Mouse (Mus musculus): Measurements from ENCODE around the gene Nelfcd. TPM values are rescaled to one million over a fixed set of nuclear protein-coding genes. Genes with fewer than 3 reads are reported as not detected.

The Nelfcd gene
- polyA plus RNA-seq, 1 experiment, result 44.9 TPM

GRCm38 (mm10) chr2:174410222-174410621 lies 5.4 kb upstream of the Nelfcd start:
- WGBS, result 64% methylated on average over 2 of the region's 2 CpGs

GRCm38 (mm10) chr2:174413127-174413526 lies 2.5 kb upstream of the Nelfcd start:
- no peak overlapping the region for H3K4me3 ChIP-seq (replicated peaks; ENCODE audit: extremely low read depth, low read depth, low read length)
- DNase-seq, result no peak
- no peaks in the 10 kb centered on the region for H3K4me1 ChIP-seq (ENCODE audit: control insufficient read depth, insufficient read depth, low read length)
- TF ChIP-seq CTCF (IDR thresholded peaks at IDR 0.05; ENCODE audit: insufficient read depth, low read length) (no peak), POLR2A (IDR thresholded peaks at IDR 0.05; ENCODE audit: borderline replicate concordance, extremely low read depth, low read depth, low read length) (no peak)
- 72% methylated on average over 7 of the region's 7 CpGs for WGBS

More at GRCm38 (mm10) chr2:174410222-174410621, 5.4 kb upstream of the Nelfcd start:
- Histone ChIP-seq H3K4me3 (replicated peaks; ENCODE audit: extremely low read depth, low read depth, low read length) (no peak overlapping the region), H3K4me1 (ENCODE audit: control insufficient read depth, insufficient read depth, low read length) (no peaks in the 10 kb centered on the region)
- DNase-seq, result no peak
- TF ChIP-seq CTCF (IDR thresholded peaks at IDR 0.05; ENCODE audit: insufficient read depth, low read length) (no peak), POLR2A (IDR thresholded peaks at IDR 0.05; ENCODE audit: borderline replicate concordance, extremely low read depth, low read depth, low read length) (no peak)

GRCm38 (mm10) chr2:174415001-174415730 lies 438 bp upstream of the Nelfcd start:
- H3K4me1 ChIP-seq (ENCODE audit: control insufficient read depth, insufficient read depth, low read length), result no peaks in the 10 kb centered on the region
- TF ChIP-seq CTCF (IDR thresholded peaks at IDR 0.05; ENCODE audit: insufficient read depth, low read length), result no peak

DNA sequence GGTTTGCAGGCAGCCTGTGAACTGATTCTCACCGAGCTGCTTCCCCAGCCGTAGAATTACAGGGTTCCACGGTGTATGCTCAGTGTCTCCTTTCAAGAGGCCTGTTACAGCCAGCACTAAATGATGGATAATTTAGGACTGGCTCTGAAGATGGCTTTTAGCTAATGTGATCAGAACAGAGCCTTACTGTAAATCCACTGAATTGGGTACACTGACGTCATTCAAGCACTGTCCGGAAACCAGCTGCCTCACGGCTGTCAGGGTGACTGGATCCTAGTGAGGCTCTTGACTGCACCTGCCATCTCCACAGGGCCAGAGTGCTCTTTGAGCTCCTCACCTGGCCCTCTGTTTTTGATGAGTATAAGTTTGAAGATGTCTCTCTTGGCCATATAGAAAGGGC lies 5.5 kb downstream of the Nelfcd start:
- DNase-seq, result no peak
- Histone ChIP-seq H3K4me1 (ENCODE audit: control insufficient read depth, insufficient read depth, low read length) (no peaks in the 10 kb centered on the region), H3K4me3 (replicated peaks; ENCODE audit: extremely low read depth, low read depth, low read length) (no peak overlapping the region)
- 90% methylated on average over 6 of the region's 6 CpGs for WGBS
- TF ChIP-seq CTCF (IDR thresholded peaks at IDR 0.05; ENCODE audit: insufficient read depth, low read length) (no peak), POLR2A (IDR thresholded peaks at IDR 0.05; ENCODE audit: borderline replicate concordance, extremely low read depth, low read depth, low read length) (no peak)

More at GRCm38 (mm10) chr2:174415001-174415730, 438 bp upstream of the Nelfcd start:
- H3K4me3 ChIP-seq (replicated peaks; ENCODE audit: extremely low read depth, low read depth, low read length), result no peak overlapping the region
- 42% methylated on average over 18 of the region's 18 CpGs for WGBS
- no peak for DNase-seq

DNA sequence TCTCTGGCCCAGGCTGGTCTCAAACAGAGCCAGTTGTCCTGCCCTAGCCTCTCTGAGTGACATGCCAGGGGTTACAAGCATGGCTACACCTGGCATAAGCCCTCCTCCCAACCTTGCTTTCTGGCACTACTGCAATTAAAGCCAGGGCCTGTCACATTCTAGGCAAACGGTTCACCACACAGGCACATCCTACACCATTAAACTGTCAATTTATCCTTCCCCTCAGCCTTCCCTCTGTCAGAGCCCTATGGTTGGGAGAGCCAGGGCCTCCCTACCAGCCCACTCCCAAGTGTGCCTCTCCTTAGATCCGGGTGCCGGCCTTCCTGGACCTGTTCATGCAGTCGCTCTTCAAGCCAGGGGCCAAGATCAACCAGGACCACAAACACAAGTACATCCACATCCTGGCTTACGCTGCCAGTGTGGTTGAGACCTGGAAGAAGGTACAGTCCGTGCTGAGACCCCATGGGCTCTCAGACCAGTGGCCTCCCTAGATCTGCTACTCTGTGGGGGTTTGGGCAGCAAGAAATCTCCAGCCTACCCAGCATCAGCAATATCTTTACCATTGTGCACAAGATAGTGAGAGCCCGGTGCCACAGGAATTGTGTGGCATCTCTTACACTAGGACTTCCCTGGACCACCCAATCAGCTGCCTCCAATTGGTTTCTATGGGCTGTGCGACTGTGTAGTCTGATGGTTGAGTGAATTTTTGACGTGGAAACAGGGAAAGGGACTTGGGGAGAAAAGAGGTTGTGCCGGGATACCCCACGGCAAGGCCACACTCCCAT lies 8.9 kb downstream of the Nelfcd start:
- no peaks in the 10 kb centered on the region for H3K4me1 ChIP-seq (ENCODE audit: control insufficient read depth, insufficient read depth, low read length)
- H3K4me3 ChIP-seq (replicated peaks; ENCODE audit: extremely low read depth, low read depth, low read length), result no peak overlapping the region
- TF ChIP-seq CTCF (IDR thresholded peaks at IDR 0.05; ENCODE audit: insufficient read depth, low read length), result no peak
- no peak for TF ChIP-seq POLR2A (IDR thresholded peaks at IDR 0.05; ENCODE audit: borderline replicate concordance, extremely low read depth, low read depth, low read length)
- 88% methylated on average over 11 of the region's 11 CpGs for WGBS
- no peak for DNase-seq

DNA sequence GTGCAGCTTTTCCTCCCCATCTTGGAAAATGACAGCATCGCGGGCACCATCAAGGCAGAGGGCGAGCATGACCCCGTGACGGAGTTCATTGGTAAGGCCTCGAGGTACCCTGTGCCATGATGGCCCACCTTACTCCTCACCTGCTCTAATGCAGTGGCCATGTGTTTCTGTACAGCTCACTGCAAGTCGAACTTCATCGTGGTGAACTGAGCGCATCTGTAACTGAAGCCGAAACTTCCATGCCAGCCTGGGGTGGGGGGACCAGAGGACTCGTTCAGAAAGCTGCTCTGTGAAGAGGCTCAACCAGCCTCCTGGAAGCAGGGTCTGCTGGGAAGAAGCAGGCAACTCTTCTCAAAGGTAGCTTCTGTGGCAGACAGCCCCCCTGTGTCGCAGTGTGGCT lies 11.3 kb downstream of the Nelfcd start:
- TF ChIP-seq POLR2A (IDR thresholded peaks at IDR 0.05; ENCODE audit: borderline replicate concordance, extremely low read depth, low read depth, low read length) (no peak), CTCF (IDR thresholded peaks at IDR 0.05; ENCODE audit: insufficient read depth, low read length) (no peak)
- 88% methylated on average over 12 of the region's 12 CpGs for WGBS
- H3K4me3 ChIP-seq (replicated peaks; ENCODE audit: extremely low read depth, low read depth, low read length), result no peak overlapping the region
- no peak for DNase-seq
- H3K4me1 ChIP-seq (ENCODE audit: control insufficient read depth, insufficient read depth, low read length), result no peaks in the 10 kb centered on the region

DNA sequence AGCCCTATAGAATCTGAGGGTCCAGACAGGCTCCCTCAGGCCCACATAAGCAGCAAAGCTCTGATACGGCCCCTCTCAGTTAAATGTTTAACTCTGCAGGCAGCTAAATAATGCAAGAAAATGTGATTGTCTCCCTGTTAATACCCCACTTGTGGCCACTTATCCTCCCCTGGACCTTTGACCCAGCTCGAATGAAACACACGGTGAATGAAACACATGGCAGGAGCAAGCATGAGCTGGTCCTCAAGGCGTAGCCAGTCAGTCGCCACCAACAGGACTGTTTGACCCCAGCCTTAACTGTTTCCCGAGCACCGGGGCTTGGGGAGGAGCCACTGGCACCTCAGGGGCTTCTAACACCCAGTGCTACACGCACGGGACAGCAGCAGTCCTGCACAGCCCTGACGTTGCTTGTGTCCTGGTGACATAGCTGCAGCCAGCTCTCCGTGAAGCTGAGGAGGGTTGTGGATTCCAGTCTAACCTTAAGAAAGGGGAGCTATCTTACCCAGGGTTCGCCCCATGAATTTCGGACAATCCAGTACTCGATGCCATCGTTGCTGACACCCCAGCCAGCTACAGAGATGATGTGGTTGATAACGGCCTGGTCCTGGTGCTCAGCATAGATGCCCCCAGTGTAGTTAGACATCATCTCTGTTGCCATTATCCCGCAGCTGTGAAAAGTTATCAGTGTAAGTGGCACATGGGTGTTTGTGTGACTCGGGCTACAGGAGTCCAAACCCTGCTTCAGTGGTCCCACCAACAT lies 12.7 kb downstream of the Nelfcd start:
- DNase-seq, result no peak
- TF ChIP-seq CTCF (IDR thresholded peaks at IDR 0.05; ENCODE audit: insufficient read depth, low read length), result no peak
- TF ChIP-seq POLR2A (IDR thresholded peaks at IDR 0.05; ENCODE audit: borderline replicate concordance, extremely low read depth, low read depth, low read length), result no peak
- Histone ChIP-seq H3K4me1 (ENCODE audit: control insufficient read depth, insufficient read depth, low read length) (no peaks in the 10 kb centered on the region), H3K4me3 (replicated peaks; ENCODE audit: extremely low read depth, low read depth, low read length) (no peak overlapping the region)
- 78% methylated on average over 18 of the region's 18 CpGs for WGBS

DNA sequence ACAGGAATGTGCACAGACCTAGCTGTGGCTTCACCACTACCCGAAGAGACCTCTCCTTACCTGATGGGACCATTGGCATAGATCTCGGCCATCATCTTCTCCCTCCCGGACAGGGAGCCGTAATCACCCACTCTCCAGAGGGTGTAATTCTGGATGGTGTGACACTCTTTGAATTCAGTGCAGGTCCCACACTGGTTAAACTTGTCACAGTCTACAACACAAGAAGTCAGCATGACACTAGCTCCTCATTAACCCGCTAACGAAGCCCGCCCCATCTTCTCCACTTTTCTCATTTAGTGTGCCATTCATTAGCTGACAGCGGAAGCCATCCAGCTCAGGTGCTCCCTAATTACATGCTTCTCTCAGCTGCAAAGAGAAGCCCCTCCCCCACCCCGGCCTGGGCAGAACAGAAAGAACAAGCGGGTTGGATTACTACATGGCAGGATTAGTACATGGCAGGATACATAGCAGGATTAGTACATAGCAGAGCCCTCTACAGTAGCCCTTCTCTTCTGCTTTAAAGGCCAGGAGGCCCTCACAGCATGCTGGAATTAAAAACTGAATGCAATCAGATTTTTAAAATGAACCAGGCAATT lies 13.5 kb downstream of the Nelfcd start:
- Histone ChIP-seq H3K4me3 (replicated peaks; ENCODE audit: extremely low read depth, low read depth, low read length) (no peak overlapping the region), H3K4me1 (ENCODE audit: control insufficient read depth, insufficient read depth, low read length) (no peaks in the 10 kb centered on the region)
- WGBS, result 91% methylated on average over 10 of the region's 10 CpGs
- TF ChIP-seq CTCF (IDR thresholded peaks at IDR 0.05; ENCODE audit: insufficient read depth, low read length), result no peak
- no peak for TF ChIP-seq POLR2A (IDR thresholded peaks at IDR 0.05; ENCODE audit: borderline replicate concordance, extremely low read depth, low read depth, low read length)
- DNase-seq, result no peak

DNA sequence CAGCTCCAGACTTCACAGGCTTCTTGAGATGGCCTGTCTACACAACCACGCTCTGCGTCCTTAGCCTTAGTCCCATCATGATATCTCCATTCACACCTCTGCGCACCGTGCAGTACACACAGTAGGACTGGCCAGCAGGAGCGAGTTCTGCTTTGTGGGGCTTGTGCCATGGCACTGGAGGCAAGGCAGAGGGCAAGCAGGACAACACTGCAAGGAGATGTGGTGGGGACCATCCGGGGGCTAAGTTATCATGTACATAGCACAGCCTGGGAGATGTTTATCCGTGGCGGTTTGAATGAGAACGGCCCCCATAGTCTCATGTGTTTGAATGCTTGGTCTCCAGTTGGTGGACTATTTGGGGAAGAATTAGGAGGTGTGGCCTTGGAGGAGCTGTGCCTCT lies 19.3 kb downstream of the Nelfcd start:
- TF ChIP-seq POLR2A (IDR thresholded peaks at IDR 0.05; ENCODE audit: borderline replicate concordance, extremely low read depth, low read depth, low read length), result no peak
- no peak for TF ChIP-seq CTCF (IDR thresholded peaks at IDR 0.05; ENCODE audit: insufficient read depth, low read length)
- DNase-seq, result no peak
- H3K4me3 ChIP-seq (replicated peaks; ENCODE audit: extremely low read depth, low read depth, low read length), result no peak overlapping the region
- 96% methylated on average over 9 of the region's 9 CpGs for WGBS
- H3K4me1 ChIP-seq (ENCODE audit: control insufficient read depth, insufficient read depth, low read length), result peaks cover 5% of the 10 kb centered on the region
